Mouse (Mus musculus) neural tube, embryonic 13.5 days (tissue): ENCODE measurements around the gene Flnb. TPM values are rescaled to one million over a fixed set of nuclear protein-coding genes. Genes with fewer than 3 reads are reported as not detected.

Source experiments
- ATAC-seq: fragments of 200-750 bp; cut with Nextera tagmentation; 2 replicates; pipeline ENCODE4 v1.8.0; 2017; ENCODE audit warnings: low read depth, mild to moderate bottlenecking, moderate TSS enrichment, moderate library complexity
- H3K27ac ChIP-seq: fragments of 300-500 bp; sonication (generic); replicated peaks from 2 replicates; pipeline ENCODE4 v1.5.1; 2015; ENCODE audit warnings: moderate library complexity, mild to moderate bottlenecking, inconsistent platforms
- H3K27me3 ChIP-seq: fragments of 300-500 bp; sonication (generic); 2 replicates; pipeline ENCODE4 v1.6.1; 2015; ENCODE audit warnings: mild to moderate bottlenecking, inconsistent platforms
- H3K36me3 ChIP-seq: fragments of 300-500 bp; sonication (generic); 2 replicates; pipeline ENCODE4 v1.6.1; 2015; ENCODE audit warnings: mild to moderate bottlenecking, inconsistent platforms
- H3K4me1 ChIP-seq: fragments of 300-500 bp; sonication (generic); replicated peaks from 2 replicates; pipeline ENCODE4 v1.6.1; 2015; ENCODE audit warnings: inconsistent platforms
- H3K4me2 ChIP-seq: fragments of 300-500 bp; sonication (generic); 2 replicates; pipeline ENCODE4 v1.6.1; 2015; ENCODE audit warnings: inconsistent platforms, mild to moderate bottlenecking, moderate library complexity
- H3K4me3 ChIP-seq: fragments of 300-500 bp; sonication (generic); 2 replicates; pipeline ENCODE4 v1.5.1; 2015; ENCODE audit warnings: mild to moderate bottlenecking, inconsistent platforms
- H3K9ac ChIP-seq: fragments of 300-500 bp; sonication (generic); 2 replicates; pipeline ENCODE4 v1.6.1; 2015; ENCODE audit warnings: moderate library complexity, mild to moderate bottlenecking, inconsistent platforms
- H3K9me3 ChIP-seq: fragments of 300-500 bp; sonication (generic); 2 replicates; pipeline ENCODE4 v1.6.1; 2016; ENCODE audit warnings: inconsistent platforms
- WGBS: fragments of 180-500 bp; shearing (Covaris S2); methylation state at CpG from one replicate; pipeline ENCODE4 v1.1.7; 2015; 5-methylcytosine and 5-hydroxymethylcytosine counted together
- polyA plus RNA-seq: library from polyadenylated mRNA; unstranded; fragments of >200 nt; fragmentation: Nextera tagmentation; extraction: Ambion mirVana; gene quantifications from 2 replicates; pipeline ENCODE4 v1.2.1, GENCODE M21; 2015

Gene Flnb
- polyA plus RNA-seq, 1 experiment from 2014 or later, result 8.2 TPM

DNA sequence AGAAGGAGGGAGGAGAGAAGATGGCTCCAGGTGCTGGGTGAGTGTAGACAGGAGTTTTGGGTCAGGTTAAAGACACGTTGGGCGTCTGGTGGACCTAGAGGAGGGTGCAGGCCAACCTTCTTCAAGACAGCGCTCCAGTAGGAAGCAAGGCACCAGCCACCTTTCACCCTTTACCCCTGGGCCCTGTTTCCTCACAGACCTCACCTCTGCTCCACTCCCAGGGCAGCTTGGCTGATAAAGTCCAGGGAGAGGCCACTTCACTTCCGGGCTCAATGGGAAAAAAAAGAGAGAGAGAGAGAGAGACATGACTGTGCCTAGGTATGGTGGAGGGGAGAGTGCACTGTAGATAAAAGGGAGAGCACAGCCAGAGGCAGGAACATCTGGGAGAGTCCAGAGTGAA is 10.0 kb upstream of the Flnb start:
- Histone ChIP-seq H3K9ac (no peak overlapping the region), H3K27ac (no peak overlapping the region), H3K9me3 (no peaks in the 10 kb centered on the region), H3K4me3 (no peak overlapping the region), H3K27me3 (no peaks in the 10 kb centered on the region), H3K36me3 (no peaks in the 10 kb centered on the region), H3K4me2 (no peak overlapping the region), H3K4me1 (no peaks in the 10 kb centered on the region)
- whole genome bisulfite sequencing, result 88% methylated on average over 4 of the region's 4 CpGs
- no peak for ATAC-seq

DNA sequence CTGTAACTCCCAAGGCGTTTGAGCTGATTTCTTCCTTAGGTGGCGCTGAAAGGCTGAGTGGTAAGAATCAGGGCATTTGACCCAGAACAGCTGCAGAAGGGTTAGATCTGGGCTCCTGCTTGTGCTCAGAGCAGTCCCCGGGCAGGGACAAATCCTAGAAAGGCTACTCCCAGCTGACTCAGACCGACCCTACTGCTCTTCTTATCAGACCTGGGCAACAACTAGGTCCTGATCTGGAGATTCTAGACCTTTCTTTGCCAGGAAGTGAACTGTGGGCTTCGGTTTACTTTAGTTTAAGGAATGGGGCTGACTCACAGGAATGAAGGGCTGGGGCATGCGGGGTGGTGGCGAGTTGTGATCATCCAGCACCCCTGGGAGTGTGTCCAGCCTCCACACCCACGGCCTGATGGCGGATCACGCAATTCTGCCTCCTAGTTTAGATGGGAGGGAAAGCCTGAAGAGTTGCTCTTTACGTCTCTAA is 9.2 kb upstream of the Flnb start:
- no peak overlapping the region for H3K27ac ChIP-seq
- H3K9me3 ChIP-seq, result no peaks in the 10 kb centered on the region
- no peak for ATAC-seq
- no peaks in the 10 kb centered on the region for H3K4me1 ChIP-seq
- no peak overlapping the region for H3K9ac ChIP-seq
- H3K36me3 ChIP-seq, result no peaks in the 10 kb centered on the region
- no peaks in the 10 kb centered on the region for H3K27me3 ChIP-seq
- 77% methylated on average over 11 of the region's 11 CpGs for WGBS
- no peak overlapping the region for H3K4me2 ChIP-seq
- H3K4me3 ChIP-seq, result no peak overlapping the region

DNA sequence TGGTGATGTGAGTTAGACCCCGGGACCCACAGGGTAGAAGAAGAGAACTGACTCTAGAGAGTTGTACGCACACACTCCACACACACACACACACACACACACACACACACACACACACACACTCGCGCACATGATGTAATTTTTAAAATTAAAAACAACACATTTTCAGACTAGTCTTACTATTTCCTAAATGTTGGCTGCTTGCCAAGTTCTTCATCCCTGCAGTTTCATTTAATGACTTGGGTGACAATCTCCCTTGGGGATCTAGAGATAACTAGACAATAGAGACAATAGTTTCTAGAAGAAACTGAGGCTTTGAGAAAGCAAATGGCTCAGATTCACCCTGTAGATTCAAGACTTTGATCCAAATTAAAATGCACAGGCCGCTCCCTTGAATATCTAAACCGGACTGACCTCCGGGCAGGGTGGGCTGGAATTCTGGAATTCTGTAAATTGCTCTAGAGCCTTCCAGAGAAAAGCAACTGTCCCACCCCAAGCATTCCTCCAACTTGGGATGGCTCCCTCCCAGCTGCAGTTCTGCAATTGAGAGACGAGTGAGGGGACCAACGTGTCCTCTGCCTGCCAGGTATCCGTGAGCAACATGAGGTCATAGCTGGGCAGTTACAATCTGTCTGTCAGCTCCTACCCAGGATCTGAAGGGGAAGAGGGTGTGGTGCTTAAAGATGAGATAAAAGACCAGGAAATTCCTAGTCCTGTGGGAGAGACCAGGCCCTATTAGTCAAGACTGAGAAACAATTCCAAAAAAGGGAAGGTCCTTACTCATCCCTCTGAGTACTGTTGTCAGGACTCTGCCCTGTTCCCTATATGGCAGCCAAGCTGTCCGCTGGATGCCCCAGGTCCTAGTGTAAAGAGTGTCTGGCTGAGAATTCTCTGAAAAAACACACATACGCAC is 8.5 kb upstream of the Flnb start:
- Histone ChIP-seq H3K4me2 (no peak overlapping the region), H3K36me3 (no peaks in the 10 kb centered on the region), H3K9me3 (no peaks in the 10 kb centered on the region), H3K4me3 (no peak overlapping the region), H3K27me3 (no peaks in the 10 kb centered on the region), H3K9ac (no peak overlapping the region), H3K4me1 (no peaks in the 10 kb centered on the region), H3K27ac (no peak overlapping the region)
- no peak for ATAC-seq
- WGBS, result 84% methylated on average over 12 of the region's 12 CpGs

DNA sequence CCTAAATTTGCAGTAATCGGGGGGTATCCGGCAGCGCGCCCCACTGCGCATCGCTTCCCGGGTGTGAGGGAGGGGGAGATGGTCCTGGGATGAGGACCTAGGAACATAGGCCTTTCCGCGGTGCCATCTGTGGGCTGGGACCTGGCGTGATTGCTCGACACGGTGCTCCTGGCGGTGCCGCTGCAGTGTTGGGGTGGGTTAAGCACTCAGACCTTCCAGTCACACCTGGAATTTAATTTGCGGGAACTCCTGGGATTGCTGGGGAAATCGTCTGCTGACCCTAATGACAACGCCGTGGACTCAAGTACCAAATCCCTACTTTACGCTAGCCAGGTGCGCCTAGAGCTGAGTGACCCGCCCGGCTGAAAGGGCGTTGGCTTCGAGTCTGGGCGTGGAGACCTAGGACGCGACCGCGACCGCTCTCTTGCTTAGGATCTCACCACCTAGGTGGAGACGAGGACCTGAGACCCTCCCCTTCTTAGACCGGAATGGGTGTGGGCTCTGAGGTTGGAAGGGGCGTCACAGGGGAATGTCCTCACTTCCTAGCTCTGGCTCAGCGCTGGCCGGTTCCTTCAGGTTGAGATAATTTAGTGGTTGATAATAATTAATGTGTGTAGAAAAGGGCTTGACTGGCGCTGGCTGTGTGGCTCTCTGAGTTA is 835 bp downstream of the Flnb start:
- Histone ChIP-seq H3K4me1 (peaks cover 47% of the 10 kb centered on the region), H3K27me3 (no peaks in the 10 kb centered on the region), H3K27ac (peak overlapping the region; percentile 86), H3K4me2 (peak overlapping the region; percentile 91), H3K9me3 (no peaks in the 10 kb centered on the region), H3K36me3 (no peaks in the 10 kb centered on the region), H3K4me3 (peak overlapping the region; percentile 83), H3K9ac (peak overlapping the region; percentile 92)
- peak; percentile 66 for ATAC-seq
- WGBS, result 1% methylated on average over 36 of the region's 36 CpGs

DNA sequence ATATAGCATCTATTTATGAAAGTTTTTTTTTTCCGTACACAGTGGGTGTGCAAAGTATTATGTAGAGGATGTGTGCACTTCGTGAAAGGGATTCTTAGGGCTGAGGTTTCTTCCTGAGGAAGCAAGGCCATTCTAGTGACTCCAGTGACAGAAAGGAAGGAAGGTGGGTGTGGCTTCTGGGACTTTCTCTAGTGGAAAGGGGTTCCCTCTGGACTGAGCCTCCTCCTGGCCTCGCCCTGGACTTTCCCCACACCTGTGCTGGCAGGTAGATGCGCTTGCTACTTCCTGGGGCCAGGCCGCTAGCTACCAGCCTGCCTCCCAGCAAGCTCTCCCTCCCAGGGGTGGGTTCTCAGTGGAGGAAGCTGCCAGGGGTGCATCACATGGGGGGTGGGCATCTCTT is 1.7 kb downstream of the Flnb start:
- WGBS, result 80% methylated on average over 5 of the region's 5 CpGs
- H3K4me3 ChIP-seq, result peak overlapping the region; percentile 83
- H3K4me2 ChIP-seq, result peak overlapping the region; percentile 91

DNA sequence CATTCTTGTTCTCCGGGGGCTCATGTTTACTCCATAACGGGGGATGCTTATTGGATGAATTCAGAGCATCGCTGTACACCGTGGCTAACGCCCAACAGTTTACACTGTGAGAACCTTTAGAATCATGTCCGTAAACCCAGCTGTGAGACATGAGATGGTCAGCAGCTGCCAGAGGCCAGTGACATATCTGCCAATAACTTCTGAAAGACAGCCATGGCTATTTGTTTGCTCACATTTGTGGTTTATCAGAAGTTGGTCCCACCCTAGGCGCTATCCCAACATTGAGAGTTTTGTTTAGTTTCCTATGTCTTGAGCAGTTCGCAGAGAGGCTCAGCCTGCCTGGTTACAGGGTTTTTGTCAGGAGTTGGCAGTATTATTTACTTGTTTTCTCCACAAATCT is 3.6 kb downstream of the Flnb start:
- H3K36me3 ChIP-seq, result no peaks in the 10 kb centered on the region
- H3K9me3 ChIP-seq, result no peaks in the 10 kb centered on the region
- WGBS, result 45% methylated on average over 8 of the region's 8 CpGs
- 0 out of 2 replicates have a peak overlapping the region, but pooled peaks have one; percentile 27 for H3K9ac ChIP-seq
- no peaks in the 10 kb centered on the region for H3K27me3 ChIP-seq
- peak overlapping the region; percentile 91 for H3K4me2 ChIP-seq
- H3K4me3 ChIP-seq, result peak overlapping the region; percentile 83
- no peak for ATAC-seq
- H3K4me1 ChIP-seq, result peaks cover 71% of the 10 kb centered on the region
- no peak overlapping the region for H3K27ac ChIP-seq

More for the DNA sequence above, 1.7 kb downstream of the Flnb start:
- H3K36me3 ChIP-seq, result no peaks in the 10 kb centered on the region
- no peaks in the 10 kb centered on the region for H3K9me3 ChIP-seq
- H3K9ac ChIP-seq, result peak overlapping the region; percentile 92
- H3K27ac ChIP-seq, result no peak overlapping the region
- no peak for ATAC-seq
- H3K27me3 ChIP-seq, result no peaks in the 10 kb centered on the region
- H3K4me1 ChIP-seq, result peaks cover 52% of the 10 kb centered on the region

DNA sequence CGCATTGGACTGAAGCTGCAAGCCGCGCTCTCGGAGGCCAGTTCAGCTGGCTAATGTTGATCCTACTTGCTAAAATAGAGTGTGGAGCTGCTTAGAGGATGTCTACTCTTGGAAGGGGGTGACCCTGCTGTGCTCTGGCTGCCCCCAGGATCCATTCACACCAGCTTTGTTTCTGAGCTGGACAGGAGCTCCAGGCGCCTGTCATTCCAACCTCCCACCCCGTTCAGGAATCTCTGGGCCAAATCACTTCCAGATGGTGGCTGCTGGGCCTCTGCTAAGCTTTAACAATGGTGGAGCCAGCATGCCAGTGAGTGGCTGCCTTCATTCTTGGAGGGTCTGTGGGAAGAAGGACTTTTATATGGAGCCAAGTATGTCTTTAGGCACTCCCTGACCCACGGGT is 4.9 kb downstream of the Flnb start:
- no peaks in the 10 kb centered on the region for H3K36me3 ChIP-seq
- H3K4me3 ChIP-seq, result no peak overlapping the region
- no peak for ATAC-seq
- 57% methylated on average over 7 of the region's 7 CpGs for WGBS
- H3K27ac ChIP-seq, result 0 out of 2 replicates have a peak overlapping the region, but pooled peaks have one; percentile 2
- no peak overlapping the region for H3K9ac ChIP-seq
- no peaks in the 10 kb centered on the region for H3K27me3 ChIP-seq
- peak overlapping the region; percentile 1; the same call in 1 of the 2 replicates for H3K4me2 ChIP-seq
- H3K4me1 ChIP-seq, result peaks cover 78% of the 10 kb centered on the region
- no peaks in the 10 kb centered on the region for H3K9me3 ChIP-seq

DNA sequence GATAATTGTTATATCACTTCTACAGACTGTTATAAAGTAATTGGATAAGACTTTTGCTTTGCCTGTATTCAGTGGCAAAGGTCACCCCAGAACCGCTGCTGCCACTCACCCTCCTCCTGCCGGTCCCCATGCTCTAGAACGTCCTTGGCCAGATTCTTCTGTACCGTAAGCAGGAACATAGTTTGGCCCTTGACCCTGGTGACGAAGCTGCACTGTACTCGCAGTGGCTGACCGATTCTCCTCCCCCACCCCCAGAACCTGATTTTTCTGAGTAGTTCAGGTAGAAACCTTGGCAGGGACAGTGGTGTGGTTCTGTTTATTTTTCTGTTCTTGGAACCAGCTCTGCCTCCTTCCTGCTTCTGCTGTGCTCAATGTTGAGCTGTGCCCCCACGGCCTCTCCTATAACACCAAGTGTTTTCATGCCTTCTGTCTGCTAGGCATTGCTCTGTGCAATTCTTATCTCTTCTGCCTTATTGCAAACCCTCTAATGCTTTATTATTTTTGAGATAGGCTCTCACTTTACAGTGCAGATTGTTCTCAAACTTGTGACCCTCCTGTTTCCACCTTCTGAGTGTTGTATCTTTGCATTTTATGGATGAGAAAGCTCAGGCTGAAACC is 7.0 kb downstream of the Flnb start:
- Histone ChIP-seq H3K36me3 (no peaks in the 10 kb centered on the region), H3K27me3 (no peaks in the 10 kb centered on the region), H3K27ac (no peak overlapping the region), H3K4me3 (no peak overlapping the region), H3K9ac (no peak overlapping the region), H3K4me2 (no peak overlapping the region), H3K9me3 (no peaks in the 10 kb centered on the region), H3K4me1 (peaks cover 66% of the 10 kb centered on the region)
- WGBS, result 75% methylated on average over 8 of the region's 8 CpGs
- no peak for ATAC-seq

DNA sequence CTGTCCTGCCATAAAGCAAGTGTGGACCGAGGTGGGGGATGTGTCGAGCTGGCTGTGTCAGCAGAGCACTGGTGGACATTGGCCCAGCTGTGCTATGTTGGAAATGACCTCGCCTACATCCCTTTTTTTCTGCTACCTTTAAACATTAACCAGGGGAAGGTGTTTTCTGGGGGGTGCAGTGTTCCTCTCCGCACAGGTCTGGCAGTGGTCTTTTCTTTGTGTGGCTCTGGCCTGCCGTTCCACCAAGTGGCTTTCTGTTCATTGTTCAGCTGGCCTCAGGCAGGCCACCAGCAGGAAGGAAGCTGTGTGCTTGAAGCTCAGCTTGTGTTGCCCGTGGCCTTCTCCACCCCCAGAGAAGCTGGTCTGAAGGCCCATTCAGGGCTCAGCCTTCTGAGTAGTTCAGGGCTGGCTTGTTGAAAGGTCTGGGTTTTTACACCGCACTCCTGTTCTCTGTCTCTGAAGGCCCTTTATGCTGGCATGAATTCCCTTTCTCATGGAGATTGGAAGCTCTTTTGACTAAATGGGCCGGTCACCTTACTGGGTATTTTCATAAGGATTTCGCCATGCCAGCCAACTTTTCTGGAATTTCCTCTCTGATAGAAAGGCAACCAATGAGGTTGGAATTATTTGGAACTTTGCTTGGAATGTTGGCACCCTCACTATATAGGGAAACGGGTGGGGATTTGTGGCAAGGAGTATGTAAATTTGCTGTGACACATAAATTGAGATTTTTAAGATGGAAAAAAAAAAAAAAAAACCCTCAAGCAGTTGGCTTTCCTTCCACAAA is 8.6 kb downstream of the Flnb start:
- H3K4me1 ChIP-seq, result peaks cover 51% of the 10 kb centered on the region
- peak; percentile 48; the same call in 1 of the 2 replicates for ATAC-seq
- no peaks in the 10 kb centered on the region; the same call in 1 of the 2 replicates for H3K9me3 ChIP-seq
- 23% methylated on average over 10 of the region's 10 CpGs for WGBS
- H3K27me3 ChIP-seq, result no peaks in the 10 kb centered on the region
- H3K9ac ChIP-seq, result peak overlapping the region; percentile 45
- H3K36me3 ChIP-seq, result no peaks in the 10 kb centered on the region
- H3K4me3 ChIP-seq, result no peak overlapping the region
- H3K4me2 ChIP-seq, result no peak overlapping the region
- peak overlapping the region; percentile 70 for H3K27ac ChIP-seq

DNA sequence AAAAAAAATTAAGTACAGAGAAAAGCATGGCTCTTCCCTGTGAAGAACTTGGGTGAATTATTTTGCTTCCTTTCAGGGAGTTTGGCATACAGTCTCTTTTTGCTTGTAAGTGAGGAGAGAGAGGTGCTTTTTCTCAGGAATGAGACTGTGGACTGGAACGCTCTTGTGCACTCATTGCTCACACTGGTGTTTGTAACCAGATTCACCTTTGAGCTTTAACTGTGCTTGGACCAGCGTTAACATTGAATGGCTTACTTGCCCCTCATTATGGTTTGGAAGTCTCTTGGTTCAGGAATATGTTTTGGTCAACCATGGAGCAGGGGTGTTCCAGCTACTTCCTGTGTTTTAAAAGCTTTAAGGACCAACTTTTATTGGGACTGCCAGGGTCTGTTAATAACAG is 11.4 kb downstream of the Flnb start:
- H3K4me2 ChIP-seq, result no peak overlapping the region
- H3K9me3 ChIP-seq, result no peaks in the 10 kb centered on the region; the same call in 1 of the 2 replicates
- H3K4me3 ChIP-seq, result no peak overlapping the region
- no peak overlapping the region for H3K9ac ChIP-seq
- H3K27me3 ChIP-seq, result no peaks in the 10 kb centered on the region
- H3K27ac ChIP-seq, result no peak overlapping the region
- 70% methylated on average over 2 of the region's 2 CpGs for WGBS
- ATAC-seq, result no peak
- H3K36me3 ChIP-seq, result no peaks in the 10 kb centered on the region
- peaks cover 48% of the 10 kb centered on the region for H3K4me1 ChIP-seq

DNA sequence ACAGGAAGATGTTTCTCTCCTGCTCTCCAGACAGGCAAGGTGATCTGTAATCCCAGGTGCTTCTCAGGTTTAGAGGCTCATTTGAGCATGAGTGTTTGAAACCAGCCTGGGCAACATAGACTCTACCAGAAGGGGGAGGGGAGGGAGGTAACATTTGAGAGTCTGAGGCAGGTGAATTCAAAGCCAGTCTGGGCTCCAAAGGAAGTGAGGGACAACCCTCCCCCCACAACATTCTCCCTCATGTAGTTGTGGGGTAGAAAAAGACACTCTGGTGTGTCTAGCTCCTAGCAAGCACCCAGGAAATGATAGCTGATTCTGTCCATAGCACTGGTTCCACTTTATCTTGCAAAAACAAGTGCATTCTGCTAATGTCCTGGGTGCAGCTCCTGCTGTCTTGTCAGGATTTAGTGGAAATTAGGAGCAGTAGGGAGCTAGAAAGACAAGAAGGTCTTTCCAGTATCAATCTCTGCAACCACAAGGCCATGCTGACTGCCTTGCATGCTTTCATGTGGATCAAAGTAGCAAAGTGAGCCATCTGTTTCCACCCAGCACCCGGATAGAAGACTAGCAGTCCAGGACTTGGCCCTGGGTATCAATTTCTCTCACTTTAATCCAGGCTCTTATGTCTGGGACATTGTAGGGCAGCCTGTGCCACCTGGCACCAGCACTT is 14.1 kb downstream of the Flnb start:
- no peak overlapping the region for H3K4me2 ChIP-seq
- H3K9me3 ChIP-seq, result no peaks in the 10 kb centered on the region; the same call in 1 of the 2 replicates
- no peak for ATAC-seq
- no peaks in the 10 kb centered on the region for H3K27me3 ChIP-seq
- H3K4me3 ChIP-seq, result no peak overlapping the region
- peaks cover 24% of the 10 kb centered on the region for H3K4me1 ChIP-seq
- no peaks in the 10 kb centered on the region for H3K36me3 ChIP-seq
- 50% methylated on average over 1 of the region's 1 CpGs for WGBS
- no peak overlapping the region for H3K9ac ChIP-seq
- no peak overlapping the region for H3K27ac ChIP-seq
